Mouse (Mus musculus) cerebellum, postnatal 25 days (tissue): Measurements from ENCODE around the gene Sec14l2.

ENCODE experiments used
- DNase-seq, 2 experiments: peaks; one replicate each; pipeline ENCODE4 v3.0.0; 2021; ENCODE audit warnings: mixed read lengths in 2 of 2

The Sec14l2 gene

GRCm38 (mm10) chr11:4122742-4123579, at the start of gene Sec14l2:
Gene Sec14l2, minus strand, starts transcription at chr11:4123415.
- no peak for DNase-seq

GRCm38 (mm10) chr11:4166467-4167090, 43.4 kb upstream of the Sec14l2 start:
- DNase-seq: no peak

- DNase-seq: no peak
Observed at GRCm38 (mm10) chr11:4164701-4165100, 41.5 kb upstream of the Sec14l2 start.

GRCm38 (mm10) chr11:4160758-4161480, 37.7 kb upstream of the Sec14l2 start:
- DNase-seq: no peak

GRCm38 (mm10) chr11:4159808-4160708, 36.8 kb upstream of the Sec14l2 start, which contains the start of the genes Ccdc157 and Sf3a1:
Gene Ccdc157, minus strand, starts transcription at chr11:4160293.
Gene Sf3a1, plus strand, starts transcription at chr11:4160350.
- peak; percentile 95 to 97 for DNase-seq

- DNase-seq: no peak
Observed at GRCm38 (mm10) chr11:4158676-4159075, 35.5 kb upstream of the Sec14l2 start.

- no peak for DNase-seq
Observed at GRCm38 (mm10) chr11:4155641-4156040, 32.4 kb upstream of the Sec14l2 start.

GRCm38 (mm10) chr11:4153694-4154093, 30.5 kb upstream of the Sec14l2 start:
- DNase-seq: no peak

GRCm38 (mm10) chr11:4149886-4150285, 26.7 kb upstream of the Sec14l2 start:
- DNase-seq: no peak

- DNase-seq: no peak
Observed at GRCm38 (mm10) chr11:4148536-4149156, 25.4 kb upstream of the Sec14l2 start.

- no peak for DNase-seq
Observed at GRCm38 (mm10) chr11:4148120-4148519, 24.9 kb upstream of the Sec14l2 start.

- no peak for DNase-seq
Observed at GRCm38 (mm10) chr11:4147098-4147497, 23.9 kb upstream of the Sec14l2 start.

- DNase-seq: no peak
Observed at GRCm38 (mm10) chr11:4146381-4146780, 23.2 kb upstream of the Sec14l2 start.

- DNase-seq: peak; percentile 36 to 48
Observed at GRCm38 (mm10) chr11:4143281-4144062, 20.3 kb upstream of the Sec14l2 start.

GRCm38 (mm10) chr11:4142352-4142751, 19.1 kb upstream of the Sec14l2 start:
- no peak for DNase-seq

GRCm38 (mm10) chr11:4141505-4141904, 18.3 kb upstream of the Sec14l2 start:
- no peak for DNase-seq

GRCm38 (mm10) chr11:4138964-4139363, 15.7 kb upstream of the Sec14l2 start:
- DNase-seq: no peak

- DNase-seq: peak; percentile 93 to 97
Observed at GRCm38 (mm10) chr11:4134986-4135935, 12.0 kb upstream of the Sec14l2 start, which contains the start of gene Rnf215. Gene Rnf215, plus strand, starts transcription at chr11:4135202.

- no peak for DNase-seq
Observed at GRCm38 (mm10) chr11:4134400-4134799, 11.2 kb upstream of the Sec14l2 start.

- DNase-seq: no peak
Observed at GRCm38 (mm10) chr11:4133450-4133849, 10.2 kb upstream of the Sec14l2 start.
